Mouse (Mus musculus) ovary, adult 18-20 months (tissue): ENCODE data around the gene Crtac1.

ENCODE experiments used
- DNase-seq: peaks from one replicate; pipeline ENCODE4 v3.0.0; 2022; ENCODE audit warnings: low spot score, mixed read lengths

Gene Crtac1

GRCm38 (mm10) chr19:42431485-42432190 is at the start of gene Crtac1:
Gene Crtac1 (minus strand): TSS chr19:42431783.
- DNase-seq: peak; percentile 24

- no peak for DNase-seq
Measured at GRCm38 (mm10) chr19:42478303-42478702, 46.7 kb upstream of the Crtac1 start.

GRCm38 (mm10) chr19:42477769-42478168 is 46.2 kb upstream of the Crtac1 start:
- DNase-seq: no peak

- no peak for DNase-seq
Measured at GRCm38 (mm10) chr19:42472831-42473230, 41.2 kb upstream of the Crtac1 start.

GRCm38 (mm10) chr19:42471571-42471970 is 40.0 kb upstream of the Crtac1 start:
- no peak for DNase-seq

- no peak for DNase-seq
Measured at GRCm38 (mm10) chr19:42461851-42462250, 30.3 kb upstream of the Crtac1 start.

- DNase-seq: no peak
Measured at GRCm38 (mm10) chr19:42461353-42461752, 29.8 kb upstream of the Crtac1 start.

- DNase-seq: no peak
Measured at GRCm38 (mm10) chr19:42459512-42459911, 27.9 kb upstream of the Crtac1 start.

- DNase-seq: no peak
Measured at GRCm38 (mm10) chr19:42454481-42455236, 23.1 kb upstream of the Crtac1 start.

- no peak for DNase-seq
Measured at GRCm38 (mm10) chr19:42454006-42454405, 22.4 kb upstream of the Crtac1 start.

- DNase-seq: no peak
Measured at GRCm38 (mm10) chr19:42452539-42452938, 21.0 kb upstream of the Crtac1 start.

GRCm38 (mm10) chr19:42448539-42448938 is 17.0 kb upstream of the Crtac1 start:
- no peak for DNase-seq

GRCm38 (mm10) chr19:42443887-42444409 is 12.4 kb upstream of the Crtac1 start:
- no peak for DNase-seq

- no peak for DNase-seq
Measured at GRCm38 (mm10) chr19:42443266-42443665, 11.7 kb upstream of the Crtac1 start.

- no peak for DNase-seq
Measured at GRCm38 (mm10) chr19:42442246-42443197, 10.9 kb upstream of the Crtac1 start.

GRCm38 (mm10) chr19:42440089-42440488 is 8.5 kb upstream of the Crtac1 start:
- no peak for DNase-seq

- no peak for DNase-seq
Measured at GRCm38 (mm10) chr19:42439353-42439752, 7.8 kb upstream of the Crtac1 start.

- DNase-seq: no peak
Measured at GRCm38 (mm10) chr19:42435621-42436020, 4.0 kb upstream of the Crtac1 start.

- DNase-seq: no peak
Measured at GRCm38 (mm10) chr19:42432761-42433160, 1.2 kb upstream of the Crtac1 start.

GRCm38 (mm10) chr19:42432191-42432590 is 608 bp upstream of the Crtac1 start:
- DNase-seq: no peak

GRCm38 (mm10) chr19:42430981-42431380 is 602 bp downstream of the Crtac1 start:
- DNase-seq: no peak

- no peak for DNase-seq
Measured at GRCm38 (mm10) chr19:42429410-42429809, 2.2 kb downstream of the Crtac1 start.
